Mouse (Mus musculus) ES-E14 (cell line): ENCODE measurements around the gene Ctc1.

ENCODE experiments used
- CHD2 ChIP-seq: IDR thresholded peaks from 2 replicates; pipeline ENCODE4 v1.6.1; 2014; ENCODE audit warnings: mild to moderate bottlenecking, low read depth, low read length, inconsistent platforms
- HCFC1 ChIP-seq: IDR thresholded peaks from 2 replicates; pipeline ENCODE4 v1.6.1; 2012; ENCODE audit warnings: low read length, inconsistent platforms, borderline replicate concordance; ENCODE audit not compliant: insufficient read depth
- MAFK ChIP-seq: IDR thresholded peaks from 2 replicates; pipeline ENCODE4 v1.6.1; 2014; ENCODE audit warnings: mild to moderate bottlenecking, low read depth, low read length, inconsistent platforms; ENCODE audit not compliant: insufficient read depth
- ZNF384 ChIP-seq: IDR thresholded peaks from 2 replicates; pipeline ENCODE4 v1.6.1; 2012; ENCODE audit warnings: low read depth, low read length, inconsistent platforms

DNA sequence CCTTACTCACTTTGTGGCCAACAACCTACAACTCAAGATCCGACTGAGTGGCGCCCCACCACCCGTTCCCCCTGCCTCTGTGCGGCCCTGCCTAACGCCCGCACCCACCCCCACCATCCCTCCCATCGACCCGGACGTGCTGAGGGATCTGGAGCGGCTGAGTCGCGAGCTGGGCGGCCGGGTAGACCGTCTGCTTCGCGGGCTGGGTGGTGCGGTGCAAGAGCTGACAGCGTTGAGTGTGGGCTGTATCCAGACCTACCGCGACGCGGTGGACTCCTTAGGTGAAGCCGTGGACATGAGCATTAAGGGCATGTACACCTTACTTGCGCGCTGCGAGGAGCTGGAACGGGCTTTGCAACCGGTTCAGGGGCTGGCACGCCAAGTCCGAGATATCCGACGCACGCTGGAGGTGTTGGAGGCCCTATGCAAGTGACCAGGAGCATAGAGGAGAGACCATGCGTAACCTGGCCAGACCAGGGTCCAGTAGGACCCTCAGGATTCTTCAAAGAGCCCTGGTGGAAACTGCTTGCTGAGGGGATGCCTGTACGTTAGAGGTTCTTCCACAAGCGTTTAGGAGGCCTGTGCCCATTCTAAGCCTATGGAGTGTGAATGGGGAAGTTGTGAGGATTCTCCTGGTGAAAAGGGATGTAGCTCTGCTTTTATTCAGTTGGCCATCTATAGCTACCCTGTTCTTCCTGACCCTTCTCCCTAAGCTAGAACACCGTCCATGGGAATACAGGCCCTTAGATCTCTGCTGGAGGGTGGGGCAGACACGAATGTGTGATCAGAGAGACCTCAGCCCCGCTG lies 44.9 kb downstream of the Ctc1 start:
- TF ChIP-seq ZNF384 (no peak), HCFC1 (no peak), MAFK (no peak), CHD2 (no peak)
